Mouse (Mus musculus): Measurements from ENCODE around the gene Nynrin.

DNA sequence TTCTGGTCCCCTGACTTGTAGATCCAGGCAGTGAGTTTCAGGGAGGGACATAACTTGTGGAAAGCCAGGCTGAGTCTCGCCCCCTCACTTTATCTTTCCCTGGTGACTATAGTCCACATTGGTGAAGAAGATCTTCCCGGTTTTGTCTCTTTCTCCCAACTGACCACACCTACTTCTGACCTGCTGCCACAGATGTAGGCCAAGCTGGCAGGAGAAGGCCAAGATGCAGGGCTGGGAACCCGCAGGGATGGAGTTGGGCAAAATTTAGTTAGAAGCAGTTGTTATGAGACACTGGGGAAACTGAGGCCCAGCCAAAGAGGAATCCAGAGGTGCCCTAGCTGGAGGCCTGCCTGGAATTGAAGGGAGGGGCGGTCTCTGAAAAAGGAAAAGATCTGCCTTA is 20.7 kb upstream of the Nynrin start:
- TF ChIP-seq CTCF (IDR thresholded peaks at IDR 0.05 in 2 of 3, conservative IDR thresholded peaks at IDR 0.05 in 1 of 3; ENCODE audit: control insufficient read depth in 1 of 3, insufficient read depth in 1 of 3, low read depth in 2 of 3, low read length in 3 of 3, poor library complexity in 1 of 3, severe bottlenecking in 1 of 3) (no peak), SMC3 (IDR thresholded peaks at IDR 0.05; ENCODE audit: low read depth, low read length) (no peak), E2F4 (IDR thresholded peaks at IDR 0.05; ENCODE audit: borderline replicate concordance, low read depth, low read length) (no peak), GABPA (IDR thresholded peaks at IDR 0.05; ENCODE audit: low read depth, low read length) (no peak), GATA1 (IDR thresholded peaks at IDR 0.05; ENCODE audit: low read depth, low read length) (no peak), USF1 (IDR thresholded peaks at IDR 0.05; ENCODE audit: low read depth, low read length) (no peak), HCFC1 (IDR thresholded peaks at IDR 0.05; ENCODE audit: low read depth, low read length) (no peak)

Data from MEL (cell line).